Mouse (Mus musculus) cerebellum, adult 18-20 months (tissue): ENCODE results near the gene Cdh3.

Experiments used
- DNase-seq, 2 experiments: peaks; one replicate each; pipeline ENCODE4 v3.0.0; 2021

Gene Cdh3

GRCm38 (mm10) chr8:106527241-106528036 lies 16.7 kb downstream of the Cdh3 start:
- DNase-seq, result no peak

GRCm38 (mm10) chr8:106528596-106529249 lies 18.0 kb downstream of the Cdh3 start:
- DNase-seq, result no peak

- no peak for DNase-seq
Observed at GRCm38 (mm10) chr8:106529885-106530482, 19.3 kb downstream of the Cdh3 start.

- DNase-seq, result no peak
Observed at GRCm38 (mm10) chr8:106530566-106530965, 19.9 kb downstream of the Cdh3 start.

- no peak for DNase-seq
Observed at GRCm38 (mm10) chr8:106533709-106534108, 23.0 kb downstream of the Cdh3 start.

- DNase-seq, result peak; percentile 28 to 39
Observed at GRCm38 (mm10) chr8:106534449-106534848, 23.8 kb downstream of the Cdh3 start.

- DNase-seq, result no peak
Observed at GRCm38 (mm10) chr8:106535448-106535847, 24.8 kb downstream of the Cdh3 start.

- no peak for DNase-seq
Observed at GRCm38 (mm10) chr8:106539193-106539592, 28.5 kb downstream of the Cdh3 start.

- DNase-seq, result no peak
Observed at GRCm38 (mm10) chr8:106541002-106541401, 30.3 kb downstream of the Cdh3 start.

- DNase-seq, result no peak
Observed at GRCm38 (mm10) chr8:106543043-106543442, 32.4 kb downstream of the Cdh3 start.

- no peak for DNase-seq
Observed at GRCm38 (mm10) chr8:106545149-106545548, 34.5 kb downstream of the Cdh3 start.

GRCm38 (mm10) chr8:106546746-106547145 lies 36.1 kb downstream of the Cdh3 start:
- DNase-seq, result no peak

GRCm38 (mm10) chr8:106548366-106548936 lies 37.8 kb downstream of the Cdh3 start:
- DNase-seq, result no peak

- no peak for DNase-seq
Observed at GRCm38 (mm10) chr8:106550906-106551305, 40.2 kb downstream of the Cdh3 start.

- DNase-seq, result no peak
Observed at GRCm38 (mm10) chr8:106554011-106554410, 43.3 kb downstream of the Cdh3 start.

- DNase-seq, result no peak
Observed at GRCm38 (mm10) chr8:106556068-106556645, 45.5 kb downstream of the Cdh3 start.

GRCm38 (mm10) chr8:106559844-106560243 lies 49.2 kb downstream of the Cdh3 start:
- DNase-seq, result no peak

GRCm38 (mm10) chr8:106561097-106561865 lies 50.6 kb downstream of the Cdh3 start:
- DNase-seq, result peak; percentile 21 to 30

GRCm38 (mm10) chr8:106563691-106564182 lies 53.0 kb downstream of the Cdh3 start:
- no peak for DNase-seq

GRCm38 (mm10) chr8:106569006-106569405 lies 58.3 kb downstream of the Cdh3 start:
- no peak for DNase-seq

GRCm38 (mm10) chr8:106570386-106570785 lies 59.7 kb downstream of the Cdh3 start:
- no peak for DNase-seq

- no peak for DNase-seq
Observed at GRCm38 (mm10) chr8:106571551-106572172, 61.0 kb downstream of the Cdh3 start.
